Mouse (Mus musculus): ENCODE measurements around the gene Dnm2.
"Not testable (repeated sequence)": the region's sequence is repeated elsewhere in the genome, so short reads cannot be mapped to it uniquely, and the experiment has no call there.

The Dnm2 gene

DNA sequence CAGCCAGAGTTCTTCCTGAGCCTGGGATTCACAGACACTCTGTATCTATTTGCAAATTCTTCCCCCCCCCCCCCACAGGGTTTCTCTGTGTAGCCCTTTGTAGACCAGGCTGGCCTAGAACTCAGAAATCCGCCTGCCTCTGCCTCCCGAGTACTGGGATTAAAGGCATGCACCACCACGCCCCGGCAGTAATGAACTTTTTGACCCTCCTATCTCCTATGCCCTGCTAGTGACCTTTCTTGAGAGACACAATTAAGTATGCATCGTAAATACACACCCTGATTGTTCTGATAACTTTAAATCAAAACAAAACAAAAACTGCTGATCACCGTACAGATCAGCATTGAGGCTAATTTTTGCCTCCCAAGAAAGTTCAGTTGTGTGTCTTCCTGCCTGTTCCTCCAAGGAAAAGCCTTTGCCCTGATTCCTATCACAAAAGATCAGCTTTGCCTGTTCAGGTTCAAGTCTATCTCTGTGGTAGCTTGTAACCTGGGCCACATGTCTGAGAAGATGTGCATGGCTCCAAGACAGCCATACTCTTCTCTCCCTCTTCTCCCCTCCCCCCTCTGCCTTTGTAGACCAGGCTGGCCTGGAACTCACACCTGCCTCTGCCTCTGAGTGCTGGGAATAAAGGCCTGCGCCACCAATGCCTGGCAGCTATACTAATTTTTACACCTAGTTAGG, 31.7 kb downstream of the Dnm2 start:
- DNase-seq (ENCODE audit: low spot score) = no peak

DNA sequence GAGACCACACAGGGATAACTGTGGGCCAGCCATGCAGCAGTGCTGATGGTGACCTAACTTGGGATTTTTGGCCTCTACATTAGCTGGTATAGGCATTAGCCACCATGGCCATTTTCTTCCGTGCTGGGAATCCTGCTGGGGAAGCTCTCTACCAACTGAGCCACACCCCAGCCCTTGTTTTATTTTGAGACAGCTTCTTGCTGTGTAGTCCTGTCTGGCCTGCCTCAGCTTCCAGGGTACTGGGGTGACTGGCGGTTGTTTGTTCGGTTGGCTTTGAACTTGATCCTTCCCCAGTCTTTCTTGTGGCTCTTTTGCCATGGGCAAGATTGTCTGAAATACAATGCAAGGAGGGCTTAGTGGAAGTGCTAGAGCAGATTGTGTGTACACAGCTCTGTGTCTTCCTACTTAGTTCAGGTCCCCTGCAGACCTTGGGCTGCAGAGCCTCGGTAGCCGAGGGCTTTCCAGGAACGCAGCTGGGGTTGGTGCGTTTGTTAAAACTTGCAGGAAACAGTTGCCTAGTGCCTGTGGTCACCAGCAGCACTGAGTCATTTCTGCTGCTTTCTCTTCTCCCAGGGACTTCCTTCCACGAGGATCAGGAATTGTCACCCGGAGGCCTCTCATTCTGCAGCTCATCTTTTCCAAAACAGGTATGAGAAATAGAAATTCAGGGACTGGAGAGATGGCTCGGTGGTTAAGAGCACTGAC, 32.4 kb downstream of the Dnm2 start:
- DNase-seq (ENCODE audit: low spot score) = no peak

DNA sequence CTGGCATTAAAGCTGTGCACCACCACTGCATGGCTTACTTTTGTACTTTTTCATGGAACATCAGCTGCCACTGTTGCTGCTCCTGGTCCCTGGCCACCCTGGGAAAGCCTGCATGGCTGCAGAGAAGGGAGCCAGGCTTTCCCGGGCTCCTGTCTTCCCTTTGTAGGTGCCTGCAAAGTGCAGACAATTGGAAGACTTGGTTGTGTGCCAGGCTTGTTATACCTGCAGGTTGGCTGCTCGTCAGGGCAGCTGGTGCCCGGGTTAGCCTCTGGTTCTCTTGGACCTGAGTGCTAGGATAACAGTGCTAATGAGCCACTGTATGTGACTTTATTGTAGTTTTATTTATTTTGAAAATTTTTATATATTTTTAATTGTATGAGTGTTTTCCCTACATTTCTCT, 34.1 kb downstream of the Dnm2 start:
- DNase-seq (ENCODE audit: low spot score) = no peak

DNA sequence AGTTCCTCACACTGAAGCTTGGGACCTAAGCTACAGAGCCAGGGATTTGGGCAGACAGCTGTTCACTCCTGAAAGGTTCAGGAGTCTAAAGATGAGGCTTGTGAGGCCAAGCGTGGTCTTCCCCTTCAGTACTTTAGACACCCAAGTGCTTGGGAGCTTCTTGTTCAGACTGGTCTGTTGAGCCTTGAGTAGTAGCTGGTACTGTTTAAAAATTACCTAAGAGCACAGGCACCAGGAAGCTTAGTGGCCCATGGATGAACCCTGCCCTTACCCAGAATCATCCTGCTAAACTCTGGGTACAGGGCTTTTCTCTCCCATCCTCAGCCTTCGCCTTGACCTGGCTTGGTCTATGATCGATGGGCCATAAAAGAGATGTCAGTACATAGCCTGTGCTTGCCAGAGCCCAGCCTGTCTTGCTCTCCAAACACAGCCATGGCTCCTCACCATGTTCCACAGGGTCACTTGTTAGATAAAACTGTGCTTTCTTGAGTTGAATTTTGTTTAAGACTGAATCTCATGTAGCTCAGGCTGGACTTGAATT, 35.8 kb downstream of the Dnm2 start:
- no peak for DNase-seq (ENCODE audit: low spot score)

DNA sequence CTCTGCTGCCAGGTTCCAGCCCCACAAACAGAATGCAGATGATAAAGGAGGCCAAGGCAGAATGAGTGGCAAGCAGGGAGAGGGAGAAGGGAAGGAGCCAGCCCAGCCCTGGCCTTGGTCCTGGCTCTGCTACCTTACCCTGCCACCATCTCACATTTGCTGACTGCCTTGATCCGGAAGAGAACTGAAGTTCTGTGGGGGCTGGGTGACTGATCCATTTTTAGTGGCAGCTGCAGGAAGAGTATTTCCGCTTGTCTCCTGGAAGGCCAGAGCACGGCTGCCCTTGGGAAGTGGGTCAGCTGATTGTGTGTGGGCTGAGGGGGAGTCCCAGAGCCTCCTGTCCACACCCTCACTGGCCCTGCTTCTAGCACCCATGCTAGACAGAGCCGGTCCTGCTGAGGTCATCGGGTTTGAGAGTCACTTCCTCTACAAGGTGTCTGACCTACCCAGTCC, 38.5 kb downstream of the Dnm2 start:
- DNase-seq (ENCODE audit: low spot score) = peak; percentile 65

DNA sequence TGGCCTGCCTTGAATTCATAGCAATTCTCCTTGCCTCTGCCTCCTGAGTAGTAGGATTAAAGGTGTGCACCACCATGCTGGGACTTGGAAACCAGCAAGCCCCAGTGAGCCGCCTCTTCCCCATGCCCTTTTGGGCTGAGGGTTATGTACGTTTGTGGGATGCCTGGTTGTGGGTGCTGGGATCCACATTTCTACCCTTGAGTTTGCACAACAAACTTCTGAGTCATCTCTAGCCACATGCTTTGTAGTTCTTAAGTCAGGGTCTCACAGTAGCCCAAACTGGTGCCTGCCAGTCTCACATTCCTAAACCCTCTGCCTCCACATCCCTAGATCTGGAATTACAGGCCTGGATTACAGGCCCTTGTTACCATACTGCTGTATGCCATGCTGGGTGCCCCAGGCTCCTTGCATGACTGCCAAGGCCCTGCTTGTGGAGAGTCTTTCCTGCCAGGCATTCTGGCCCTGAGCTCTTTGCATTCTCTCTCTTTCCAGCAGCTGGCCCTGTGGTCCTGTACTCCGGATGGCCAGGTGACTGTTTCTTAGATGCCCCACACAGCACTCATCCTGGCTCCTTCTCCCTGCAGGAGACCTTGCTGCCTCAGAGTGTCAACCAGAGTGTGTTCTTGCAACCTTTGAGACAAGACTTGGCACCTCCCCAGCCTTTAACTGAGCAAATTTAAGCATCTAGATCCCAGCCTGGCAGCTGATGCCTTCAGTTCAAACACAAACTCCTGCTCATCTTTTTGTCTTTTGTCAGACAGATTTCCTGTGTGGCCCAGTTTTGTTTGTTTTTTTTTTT, 39.3 kb downstream of the Dnm2 start:
- no peak for DNase-seq (ENCODE audit: low spot score)

DNA sequence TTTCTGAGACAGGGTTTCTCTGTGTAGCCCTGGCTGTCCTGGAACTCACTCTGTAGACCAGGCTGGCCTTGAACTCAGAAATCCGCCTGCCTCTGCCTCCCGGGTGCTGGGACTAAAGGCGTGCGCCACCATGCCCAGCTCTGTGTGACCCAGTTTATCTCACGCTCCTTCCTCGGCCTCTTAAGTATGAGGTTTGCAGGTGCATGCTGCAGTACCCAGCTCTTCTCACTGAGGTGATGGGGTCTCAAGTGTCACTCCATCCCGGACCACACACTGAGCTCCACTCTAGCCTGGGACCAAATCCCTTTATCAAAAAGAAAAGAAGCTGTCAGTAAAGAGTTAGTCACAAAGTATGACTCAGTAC, 39.8 kb downstream of the Dnm2 start:
- DNase-seq (ENCODE audit: low spot score) = not testable (repeated sequence)

DNA sequence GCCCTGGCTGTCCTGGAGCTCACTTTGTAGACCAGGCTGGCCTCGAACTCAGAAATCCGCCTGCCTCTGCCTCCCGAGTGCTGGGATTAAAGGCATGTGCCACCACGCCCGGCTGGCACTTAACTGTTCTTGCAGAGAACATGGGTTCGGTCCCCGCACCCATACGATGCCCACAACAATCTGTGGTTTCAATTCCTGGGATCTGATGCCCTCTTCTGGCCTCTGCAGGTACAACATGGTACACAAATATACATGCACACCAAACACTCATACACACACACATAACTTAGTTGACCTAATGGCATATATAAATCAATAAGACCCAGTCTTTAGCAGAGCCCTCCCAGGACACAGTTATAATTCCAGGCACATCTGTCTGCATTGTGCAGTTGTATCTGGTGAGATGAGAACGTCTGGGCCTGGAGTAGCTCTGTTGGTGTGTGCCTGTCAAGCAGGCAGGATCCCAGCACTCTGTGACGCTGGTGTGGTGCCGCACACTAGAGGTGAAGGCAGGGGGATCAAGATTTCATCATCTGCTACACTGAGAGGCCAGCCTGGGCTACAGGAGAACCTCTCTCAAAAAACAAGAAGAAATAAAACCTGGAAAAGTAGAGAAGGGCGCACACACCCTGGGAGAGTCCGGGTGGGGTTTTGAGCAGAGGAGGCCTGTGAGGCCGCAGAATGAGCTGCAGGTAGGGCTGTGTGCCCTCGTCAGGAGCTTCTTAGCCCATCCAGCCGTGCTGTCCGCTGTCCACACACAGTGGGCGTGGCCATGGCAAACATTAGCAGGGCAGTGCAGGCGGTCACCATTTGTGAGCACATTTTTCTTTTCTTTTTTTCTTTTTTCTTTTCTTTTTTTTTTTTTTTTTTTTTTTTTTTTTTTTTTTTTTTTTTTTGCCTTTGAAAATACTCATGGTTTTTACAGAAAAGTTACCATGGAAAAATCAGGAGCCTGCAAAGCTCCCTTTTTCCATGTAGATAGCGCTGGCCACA, 44.6 kb downstream of the Dnm2 start:
- peak; percentile 68 for DNase-seq (ENCODE audit: low spot score)

DNA sequence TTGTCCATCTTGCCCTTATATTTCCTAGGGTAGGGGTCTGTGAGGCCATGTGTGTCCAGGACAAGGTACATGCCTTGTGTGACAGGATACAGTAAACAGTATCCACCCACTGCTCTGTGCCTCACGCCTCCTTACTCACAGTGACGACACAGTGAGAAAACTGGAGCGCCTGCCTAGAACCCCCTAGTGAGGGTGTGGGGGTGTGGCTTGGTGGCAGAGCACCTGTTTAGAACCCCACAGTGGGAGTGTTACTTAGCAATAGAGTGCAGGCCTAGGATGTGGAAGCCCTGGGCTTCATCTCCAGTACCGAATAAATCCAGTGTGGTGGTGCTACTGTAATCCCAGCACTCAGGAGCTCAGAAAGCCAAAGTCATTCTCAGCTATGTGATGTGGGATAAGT, 48.2 kb downstream of the Dnm2 start:
- no peak for DNase-seq (ENCODE audit: low spot score)

DNA sequence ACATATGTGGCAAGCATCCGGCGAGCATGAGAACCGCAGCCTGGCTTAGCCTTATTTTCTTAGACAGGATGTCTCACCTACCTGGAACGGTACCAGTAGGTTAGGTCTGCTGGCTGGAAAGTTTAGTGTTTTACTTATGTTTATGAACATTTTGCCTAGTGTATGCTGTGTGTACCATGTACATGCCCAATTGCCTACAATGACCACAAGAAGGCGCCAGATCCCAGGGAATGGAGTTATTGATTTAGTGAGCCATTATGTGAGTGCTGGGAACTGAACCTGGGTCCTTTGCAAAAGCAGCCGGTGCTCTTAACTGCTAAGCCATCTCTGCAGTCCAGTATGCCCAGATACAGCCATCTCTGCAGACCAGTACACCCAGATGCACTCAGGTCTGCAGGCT, 53.0 kb downstream of the Dnm2 start:
- DNase-seq (ENCODE audit: low spot score) = no peak

DNA sequence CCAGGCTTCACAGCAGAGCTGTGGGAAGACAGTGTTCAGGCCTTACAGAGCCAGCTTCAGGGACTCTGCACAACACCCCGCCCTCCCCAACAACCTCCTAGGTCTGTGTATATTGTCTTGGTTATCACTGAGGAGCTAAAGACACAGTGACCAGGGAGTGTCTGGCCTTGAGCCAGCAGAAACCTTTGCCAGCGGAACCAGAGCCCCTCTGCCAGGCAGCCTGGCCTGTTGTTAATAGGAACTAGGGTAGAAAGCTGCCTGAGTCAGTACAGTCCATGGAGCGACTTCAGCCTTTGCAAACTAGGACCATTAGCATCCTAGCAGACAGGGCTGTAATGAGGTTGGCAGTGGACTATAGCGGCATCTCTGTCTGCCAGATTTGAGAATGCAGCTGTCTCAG, 59.4 kb downstream of the Dnm2 start:
- DNase-seq (ENCODE audit: low spot score) = peak; percentile 60

DNA sequence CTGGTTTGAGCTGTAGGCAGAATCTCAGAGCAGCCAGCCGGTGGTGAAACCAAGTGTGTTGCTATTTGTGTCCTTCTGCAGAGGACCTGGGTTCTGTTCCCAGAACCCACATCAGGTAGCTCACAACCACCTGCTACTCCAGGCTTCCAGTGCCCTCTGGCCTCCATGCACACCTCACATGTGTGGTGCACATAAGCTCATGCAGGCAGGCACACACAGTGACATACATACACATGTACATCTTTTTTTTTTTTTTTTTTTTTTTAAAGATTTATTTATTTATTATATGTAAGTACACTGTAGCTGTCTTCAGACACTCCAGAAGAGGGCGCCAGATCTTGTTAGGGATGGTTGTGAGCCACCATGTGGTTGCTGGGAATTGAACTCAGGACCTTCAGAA, 63.5 kb downstream of the Dnm2 start:
- not testable (repeated sequence) for DNase-seq (ENCODE audit: low spot score)

DNA sequence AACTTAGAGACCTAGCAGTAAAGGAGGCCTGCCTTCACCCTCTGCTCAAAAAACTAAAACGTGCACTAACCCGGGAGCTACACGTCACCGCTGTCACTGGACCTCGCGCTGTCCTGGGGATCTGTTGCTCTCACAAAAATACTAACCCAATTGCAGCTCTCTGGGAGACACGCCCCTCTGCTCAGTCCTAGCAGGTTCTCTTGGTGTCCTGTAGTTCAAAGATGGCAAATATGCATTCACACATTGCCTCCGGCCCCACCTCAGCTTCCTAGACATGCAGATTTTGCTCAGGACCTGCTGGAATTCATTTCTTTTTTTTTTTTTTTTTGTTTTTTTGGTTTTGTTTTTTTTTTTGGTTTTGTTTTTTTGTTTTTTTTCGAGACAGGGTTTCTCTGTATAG, 66.0 kb downstream of the Dnm2 start:
- DNase-seq (ENCODE audit: low spot score) = no peak

DNA sequence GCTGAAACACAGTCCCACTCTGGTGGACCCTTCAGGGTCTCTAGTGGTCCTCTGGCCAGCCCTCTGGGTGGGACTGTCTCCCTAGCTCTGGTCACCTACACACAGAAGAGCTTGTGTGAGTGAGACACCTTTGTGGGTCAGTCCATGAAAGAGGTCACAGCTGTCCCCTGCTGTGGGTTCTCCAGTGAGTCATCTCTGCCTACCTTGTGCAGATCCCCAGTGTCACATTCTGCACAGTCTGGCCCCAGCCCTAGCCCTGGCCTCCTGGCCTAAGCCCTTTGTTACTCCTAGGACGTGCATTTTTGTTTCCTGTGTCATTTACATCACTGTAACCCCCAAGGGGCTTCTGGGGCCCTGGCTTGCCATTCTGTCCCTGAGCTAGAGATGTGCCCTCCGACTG, 69.2 kb downstream of the Dnm2 start:
- DNase-seq (ENCODE audit: low spot score) = no peak

DNA sequence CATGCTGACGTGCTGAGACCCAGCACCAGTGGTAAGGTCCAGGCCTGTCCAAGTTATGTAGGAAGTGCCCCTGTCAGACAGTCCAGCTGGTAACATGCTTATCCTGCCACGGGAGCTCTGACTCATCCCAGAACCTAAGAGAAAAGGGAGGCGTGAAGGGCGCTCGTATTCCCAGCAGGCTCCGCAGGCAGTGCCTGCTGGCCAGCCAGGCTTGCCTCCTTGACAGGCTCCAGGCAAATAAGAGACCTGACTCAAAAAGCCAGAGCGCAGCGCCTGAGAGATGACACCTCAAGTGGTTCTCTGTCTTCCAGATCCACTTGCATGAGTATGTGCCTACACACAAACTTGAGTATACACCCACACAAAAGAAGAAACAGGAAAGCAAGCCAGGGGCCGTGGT, 70.0 kb downstream of the Dnm2 start:
- no peak for DNase-seq (ENCODE audit: low spot score)

DNA sequence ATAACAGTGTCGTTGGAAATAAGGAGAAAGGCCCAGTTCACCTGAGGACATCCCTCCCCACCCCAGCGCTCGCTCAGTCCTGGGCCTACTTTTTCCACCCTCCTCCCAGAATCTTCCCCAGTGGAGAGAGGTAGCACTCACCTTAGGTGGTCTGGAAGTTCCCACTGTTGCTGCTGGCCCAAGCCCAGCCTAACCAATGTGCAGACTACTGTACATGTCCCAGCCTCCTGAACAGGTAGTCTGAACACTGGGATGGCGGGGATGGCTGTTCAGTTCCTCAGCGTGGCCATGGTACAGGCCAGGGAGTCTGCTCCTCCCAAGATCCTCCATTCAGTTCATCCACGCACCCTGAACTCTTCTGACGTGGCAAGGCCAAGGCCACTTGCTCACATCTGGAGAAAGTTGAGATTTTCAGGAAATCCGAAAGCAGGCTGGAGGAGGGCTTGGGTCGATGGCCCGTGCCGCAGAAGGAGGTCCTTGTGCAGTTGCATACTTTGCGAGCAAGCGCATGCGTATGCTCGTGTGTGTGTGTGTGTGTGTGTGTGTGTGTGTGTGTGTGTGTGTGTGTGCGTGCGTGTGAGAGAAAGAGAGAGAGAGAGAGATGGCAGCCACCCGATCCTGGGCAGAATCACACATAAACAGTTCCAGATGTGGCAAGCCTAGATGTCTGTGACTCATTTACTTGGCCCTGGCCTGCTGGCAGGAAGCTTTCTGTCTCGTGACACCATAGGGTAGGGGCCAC, 71.8 kb downstream of the Dnm2 start:
- DNase-seq (ENCODE audit: low spot score) = peak; percentile 59

DNA sequence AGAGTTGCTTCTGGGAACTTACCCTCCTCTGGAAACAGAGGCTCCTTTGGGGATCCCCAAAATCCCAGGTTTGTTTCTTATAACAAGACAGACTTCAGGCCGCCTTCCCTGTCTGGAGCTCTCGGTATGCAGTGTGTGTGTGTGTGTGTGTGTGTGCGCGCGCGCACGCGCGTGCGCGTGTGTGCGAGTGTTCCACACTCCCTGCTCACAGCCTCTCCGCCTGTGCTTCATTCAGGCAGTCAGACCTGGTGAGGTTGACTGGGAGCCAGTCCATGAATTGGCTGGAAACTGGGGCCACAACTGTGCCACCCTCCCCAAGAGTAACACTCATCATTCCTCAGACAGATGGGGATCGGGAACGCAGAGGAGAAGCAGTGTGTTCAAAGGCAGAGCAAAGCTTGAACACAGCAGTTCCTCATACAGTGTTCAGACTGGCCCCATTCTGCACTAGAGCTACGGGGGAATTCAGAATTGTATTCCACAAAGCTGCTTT, 72.4 kb downstream of the Dnm2 start:
- no peak for DNase-seq (ENCODE audit: low spot score)

DNA sequence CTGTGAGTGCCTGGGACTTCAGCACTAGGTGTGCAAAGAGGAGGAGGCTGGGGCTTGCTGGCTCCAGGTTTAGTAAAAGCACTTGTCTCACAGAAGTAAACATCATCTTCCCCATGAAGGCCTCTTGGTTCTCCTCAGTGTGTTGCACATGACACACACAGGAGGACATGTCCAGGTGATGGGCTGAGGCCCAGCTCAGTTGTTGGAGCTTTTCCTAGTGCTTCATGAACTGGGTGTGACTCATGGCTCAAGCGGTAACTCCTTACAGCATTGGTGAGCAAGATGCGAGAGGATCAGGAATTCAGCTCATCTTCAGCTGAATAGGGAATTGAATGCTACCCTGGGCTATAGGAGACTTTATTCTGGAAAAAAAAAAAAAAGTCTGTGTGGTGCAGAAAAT, 73.0 kb downstream of the Dnm2 start:
- no peak for DNase-seq (ENCODE audit: low spot score)

DNA sequence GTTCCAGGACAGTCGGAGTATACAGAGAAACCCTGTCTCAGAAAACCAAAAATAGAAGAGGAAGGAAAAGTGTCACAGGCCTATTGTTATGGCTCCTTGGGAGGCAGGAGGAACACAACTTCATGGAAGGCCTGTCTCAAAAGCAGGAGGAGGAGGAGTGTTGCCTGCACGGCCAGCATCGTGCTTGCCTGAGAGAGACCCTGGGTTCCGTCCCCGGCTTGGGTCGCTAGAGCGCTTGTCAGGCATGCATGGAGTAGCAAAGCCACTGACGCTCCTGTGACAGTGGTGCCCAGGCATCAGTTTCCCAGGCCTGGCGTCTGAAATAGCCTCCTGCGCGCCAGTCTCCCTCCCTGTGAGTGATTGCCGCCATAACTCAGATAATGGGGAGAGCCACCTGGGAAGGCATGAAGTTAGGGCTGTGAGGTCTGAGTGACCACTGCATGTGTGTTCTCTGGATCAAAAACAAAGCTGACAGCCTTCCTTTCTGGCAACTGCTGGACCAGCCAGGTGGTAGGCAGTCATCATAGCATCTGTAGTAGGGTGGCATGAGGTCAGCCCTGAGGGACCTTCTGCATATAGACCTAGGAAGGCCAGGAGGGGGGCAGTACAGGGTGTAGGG, 73.7 kb downstream of the Dnm2 start:
- DNase-seq (ENCODE audit: low spot score) = no peak

DNA sequence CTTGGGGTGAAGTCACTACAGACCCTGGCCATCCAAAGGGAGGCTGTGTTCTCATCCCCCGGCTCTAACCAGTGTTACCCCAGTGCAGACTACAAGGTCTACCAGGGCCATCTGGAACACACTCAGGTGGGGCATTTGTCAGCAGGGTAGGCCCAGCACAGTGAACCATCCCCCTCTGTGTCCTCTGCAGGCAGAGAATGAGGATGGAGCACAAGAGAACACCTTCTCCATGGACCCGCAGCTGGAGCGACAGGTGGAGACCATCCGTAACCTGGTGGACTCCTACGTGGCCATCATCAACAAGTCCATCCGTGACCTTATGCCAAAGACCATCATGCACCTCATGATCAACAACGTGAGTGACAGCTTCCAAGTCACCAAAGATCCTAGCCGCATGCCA, 78.6 kb downstream of the Dnm2 start:
- no peak for DNase-seq (ENCODE audit: low spot score)

All from testis, postnatal 10 days (tissue).